8 mouse cellular contexts compared by ENCODE assay signal in the genomic region with DNA sequence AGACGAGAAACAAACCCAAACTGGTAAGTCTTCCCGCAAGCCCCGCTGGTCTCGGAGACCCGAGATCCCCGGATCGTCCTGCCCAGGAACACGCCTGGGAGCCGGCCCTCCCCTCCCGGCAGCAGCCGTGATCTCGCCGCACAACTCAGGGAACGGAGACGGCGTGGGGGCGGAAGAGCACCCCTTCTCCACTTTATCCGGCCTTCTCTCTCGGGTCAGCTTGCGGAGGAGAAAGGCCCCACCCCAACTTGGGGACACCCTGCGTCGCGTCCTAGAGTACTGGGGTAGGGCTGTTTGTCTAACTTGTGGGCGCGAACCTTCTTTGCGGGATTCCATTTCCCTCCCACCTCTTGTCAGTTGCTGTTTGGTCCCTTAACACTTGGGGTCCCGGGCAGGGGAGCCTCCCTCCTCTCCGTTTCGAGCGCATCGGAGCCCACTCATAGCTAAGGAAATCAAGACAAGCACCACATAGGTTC. TPM values are rescaled to one million over a fixed set of nuclear protein-coding genes. Genes with fewer than 3 reads are reported as not detected.
DNase-seq lines count a peak whose midpoint lies in the region; ATAC-seq and TF ChIP-seq lines count a peak whose summit lies in the region.

No protein-coding gene starts in this region.

- no peaks in the 10 kb centered on the region for H3K27me3 ChIP-seq in forebrain, postnatal 0 days (ENCODE audit: insufficient read depth, low read length)
- no peaks in the 10 kb centered on the region for H3K27me3 ChIP-seq in intestine, embryonic 15.5 days (replicated peaks)
- no peaks in the 10 kb centered on the region for H3K27me3 ChIP-seq in neural tube, embryonic 15.5 days (replicated peaks)

- H3K9me3 ChIP-seq in forebrain, postnatal 0 days (ENCODE audit: low read length) = no peaks in the 10 kb centered on the region
- no peaks in the 10 kb centered on the region for H3K9me3 ChIP-seq in intestine, embryonic 15.5 days
- H3K9me3 ChIP-seq in neural tube, embryonic 15.5 days (replicated peaks) = no peaks in the 10 kb centered on the region

- TF ChIP-seq POLR2A in bone marrow, adult 2 months (IDR thresholded peaks at IDR 0.05; ENCODE audit: borderline replicate concordance, control insufficient read depth, low read depth, low read length) = no peak
- no peak for TF ChIP-seq POLR2A in lung, adult 2 months (IDR thresholded peaks at IDR 0.05; ENCODE audit: borderline replicate concordance, extremely low read depth, low read depth, low read length)

- ATAC-seq in forebrain, postnatal 0 days = peak; percentile 71
- ATAC-seq in intestine, embryonic 15.5 days = peak; percentile 84
- ATAC-seq in neural tube, embryonic 15.5 days (ENCODE audit: low FRiP score) = peak; percentile 83; the same call in 1 of the 2 replicates

- peak overlapping the region; percentile 87 for H3K27ac ChIP-seq in layer of hippocampus, adult 2 months
- peak overlapping the region; percentile 87 for H3K27ac ChIP-seq in bone marrow, adult 2 months (ENCODE audit: control insufficient read depth, insufficient read depth, low read depth, low read length, poor library complexity)
- peak overlapping the region; percentile 59; the same call in 1 of the 2 replicates for H3K27ac ChIP-seq in forebrain, postnatal 0 days (ENCODE audit: low read depth, low read length)
- 0 out of 2 replicates have a peak overlapping the region, but pooled peaks have one; percentile 62 for H3K27ac ChIP-seq in intestine, embryonic 15.5 days
- peak overlapping the region; percentile 54 for H3K27ac ChIP-seq in neural tube, embryonic 15.5 days (replicated peaks)

- no peaks in the 10 kb centered on the region; the same call in 1 of the 2 replicates for H3K4me1 ChIP-seq in bone marrow, adult 2 months (ENCODE audit: control insufficient read depth, insufficient read depth, low read length)
- no peaks in the 10 kb centered on the region for H3K4me1 ChIP-seq in forebrain, postnatal 0 days (ENCODE audit: insufficient read depth)
- no peaks in the 10 kb centered on the region for H3K4me1 ChIP-seq in intestine, embryonic 15.5 days (replicated peaks)
- no peaks in the 10 kb centered on the region for H3K4me1 ChIP-seq in lung, adult 2 months (ENCODE audit: control insufficient read depth, insufficient read depth, low read length)
- H3K4me1 ChIP-seq in neural tube, embryonic 15.5 days = no peaks in the 10 kb centered on the region

- H3K9ac ChIP-seq in forebrain, postnatal 0 days = peak overlapping the region; percentile 63
- H3K9ac ChIP-seq in intestine, embryonic 15.5 days = peak overlapping the region; percentile 50
- peak overlapping the region; percentile 52 for H3K9ac ChIP-seq in neural tube, embryonic 15.5 days (replicated peaks)

- peak; percentile 7 to 18 for DNase-seq in layer of hippocampus, adult 2 months (ENCODE audit: low spot score in 2 of 2)
- no peak for DNase-seq in layer of hippocampus, postnatal 10 days (ENCODE audit: low spot score in 2 of 2)
- DNase-seq in forebrain, postnatal 0 days = peak; percentile 30
- DNase-seq in lung, adult 2 months = no peak
- no peak for DNase-seq in T-cell, adult 2 months (ENCODE audit: low spot score)

- H3K4me2 ChIP-seq in forebrain, postnatal 0 days (ENCODE audit: low read depth) = peak overlapping the region; percentile 50
- H3K4me2 ChIP-seq in intestine, embryonic 15.5 days (replicated peaks) = peak overlapping the region; percentile 54
- H3K4me2 ChIP-seq in neural tube, embryonic 15.5 days = peak overlapping the region; percentile 59

- 20% methylated on average over 31 of the region's 31 CpGs for WGBS in bone marrow, adult 2 months
- 31% methylated on average over 31 of the region's 31 CpGs for WGBS in forebrain, postnatal 0 days
- 23% methylated on average over 31 of the region's 31 CpGs for WGBS in intestine, embryonic 15.5 days
- WGBS in lung, adult 2 months = 27% methylated on average over 31 of the region's 31 CpGs
- 27% methylated on average over 19 of the region's 31 CpGs for WGBS in neural tube, embryonic 15.5 days

- no peaks in the 10 kb centered on the region for H3K36me3 ChIP-seq in forebrain, postnatal 0 days (ENCODE audit: insufficient read depth)
- H3K36me3 ChIP-seq in intestine, embryonic 15.5 days = no peaks in the 10 kb centered on the region
- no peaks in the 10 kb centered on the region for H3K36me3 ChIP-seq in neural tube, embryonic 15.5 days

- H3K4me3 ChIP-seq in layer of hippocampus, adult 2 months = peak overlapping the region; percentile 67
- peak overlapping the region; percentile 74 for H3K4me3 ChIP-seq in bone marrow, adult 2 months (replicated peaks; ENCODE audit: control insufficient read depth, low read depth, low read length)
- H3K4me3 ChIP-seq in forebrain, postnatal 0 days (ENCODE audit: low read depth, low read length) = peak overlapping the region; percentile 56
- H3K4me3 ChIP-seq in intestine, embryonic 15.5 days (replicated peaks) = peak overlapping the region; percentile 55
- H3K4me3 ChIP-seq in lung, adult 2 months (replicated peaks; ENCODE audit: extremely low read depth, low read depth, low read length) = peak overlapping the region; percentile 81
- peak overlapping the region; percentile 58 for H3K4me3 ChIP-seq in neural tube, embryonic 15.5 days (replicated peaks)

- no peak for TF ChIP-seq CTCF in layer of hippocampus, adult 2 months (conservative IDR thresholded peaks at IDR 0.05)
- TF ChIP-seq CTCF in bone marrow, adult 2 months (IDR thresholded peaks at IDR 0.05; ENCODE audit: control insufficient read depth, insufficient read depth, low read length) = no peak
- no peak for TF ChIP-seq CTCF in forebrain, postnatal 0 days (IDR thresholded peaks at IDR 0.05; ENCODE audit: low read depth)
- no peak for TF ChIP-seq CTCF in lung, adult 2 months (IDR thresholded peaks at IDR 0.05; ENCODE audit: insufficient read depth, low read length)

RNA-seq across cellular contexts. Expression of a gene that starts 0.6 kb away (rescaled TPM):
- total RNA-seq in layer of hippocampus, adult 2 months (2021) = 10 to 100 TPM; 25.8 to 30.5 TPM
- 10 to 100 TPM; 14.1 to 17.4 TPM for total RNA-seq in layer of hippocampus, postnatal 10 days (2021)
- 5.5 and 13.2 TPM in 2 replicates for polyA plus RNA-seq in bone marrow, adult 2 months (2011; ENCODE audit: insufficient read depth, insufficient read length, low replicate concordance, missing spikeins)
- total RNA-seq in forebrain, postnatal 0 days (2014; rRNA removed) = 3.7 and 4.7 TPM in 2 replicates
- polyA plus RNA-seq in forebrain, postnatal 0 days (2015; fragmentation: Nextera tagmentation; extraction: Ambion mirVana) = 1.6 and 4.2 TPM in 2 replicates
- polyA plus RNA-seq in intestine, embryonic 15.5 days (2015; fragmentation: Nextera tagmentation; extraction: Ambion mirVana) = 3.5 and 4.4 TPM in 2 replicates
- 4.6 and 7.0 TPM in 2 replicates for polyA plus RNA-seq in lung, adult 2 months (2012; rRNA removed)
- polyA plus RNA-seq in neural tube, embryonic 15.5 days (2015; fragmentation: Nextera tagmentation; extraction: Ambion mirVana) = 3.0 and 4.4 TPM in 2 replicates

Comparison
In these comparisons a context has a peak if more than half of its experiments do, and no peak if none do; other contexts are left out.
1. DNase-seq: peak in layer of hippocampus, adult 2 months (2 of 2) and forebrain, postnatal 0 days (single experiment); none in layer of hippocampus, postnatal 10 days (0 of 2), lung, adult 2 months (single experiment) and T-cell, adult 2 months (single experiment).
2. Peak in every context shown above with its lines, with median percentiles within 50 percentile points of each other: H3K27ac ChIP-seq, H3K4me3 ChIP-seq, ATAC-seq, H3K4me2 ChIP-seq and H3K9ac ChIP-seq.